Mouse (Mus musculus) brain, embryonic 14.5 days (tissue): ENCODE measurements around the gene Ctnnbip1.

Experiments used
- CTCF ChIP-seq: fragments of 200-500 bp; IDR thresholded peaks from 2 replicates; pipeline ENCODE4 v1.5.1; 2012; ENCODE audit warnings: inconsistent platforms, mild to moderate bottlenecking, moderate library complexity, borderline replicate concordance; ENCODE audit not compliant: insufficient read depth, insufficient read length; ENCODE audit errors: extremely low read depth
- POLR2A ChIP-seq: fragments of 200-500 bp; IDR thresholded peaks from 2 replicates; pipeline ENCODE4 v1.6.1; 2012; ENCODE audit warnings: mild to moderate bottlenecking, inconsistent platforms, borderline replicate concordance; ENCODE audit not compliant: poor library complexity, insufficient read depth, insufficient read length, severe bottlenecking; ENCODE audit errors: extremely low read depth

DNA sequence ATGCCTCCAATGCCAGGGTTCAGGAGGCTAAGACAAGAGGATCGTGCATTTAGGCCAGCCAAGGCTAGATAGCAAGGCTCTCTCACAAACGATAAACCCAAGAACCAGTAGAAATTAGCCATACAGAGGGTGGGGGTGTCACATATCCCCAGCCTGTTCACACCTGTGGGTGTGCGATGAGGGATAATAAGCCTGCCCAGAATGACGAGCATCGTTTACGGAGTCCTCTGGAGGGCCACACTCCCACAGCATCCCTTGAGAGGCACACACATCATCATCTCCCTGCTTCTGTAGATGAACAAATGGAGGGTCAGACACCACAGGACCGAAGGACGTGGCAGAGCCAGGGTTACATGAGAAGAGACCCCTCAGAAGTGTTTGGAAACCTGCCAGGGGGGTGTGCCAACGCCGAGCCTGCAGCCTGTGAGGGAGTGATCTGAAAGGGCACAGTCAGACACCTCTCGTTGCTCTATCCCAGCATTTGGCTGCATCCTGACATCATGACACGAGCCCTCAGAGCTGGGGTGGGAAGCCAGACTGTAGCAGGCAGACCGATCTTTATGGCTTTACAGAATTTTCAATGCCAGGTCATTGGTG lies 60.1 kb downstream of the Ctnnbip1 start:
- TF ChIP-seq CTCF (no peak), POLR2A (no peak)
